ENCODE assay signal across 17 mouse cellular contexts in the genomic region with DNA sequence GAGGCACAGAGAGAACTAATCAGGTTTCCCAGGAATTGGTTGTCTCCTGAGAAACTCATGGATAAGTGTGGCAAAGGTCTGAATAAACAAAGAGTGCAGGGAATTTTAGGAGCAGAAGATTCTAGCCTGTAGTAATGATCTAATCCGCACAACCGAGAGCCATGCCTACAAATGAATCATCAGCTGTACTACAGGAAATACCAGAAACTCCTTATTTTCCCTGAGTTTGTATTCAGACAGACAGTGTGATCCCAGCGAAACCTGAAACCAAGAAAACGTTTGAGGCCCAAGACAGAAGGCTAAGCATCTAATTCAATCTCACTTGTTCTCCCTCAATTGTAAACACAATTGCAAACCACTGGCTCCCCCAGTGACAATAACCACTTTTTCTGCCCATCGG. TPM values are rescaled to one million over a fixed set of nuclear protein-coding genes. Genes with fewer than 3 reads are reported as not detected.
DNase-seq lines count a peak whose midpoint lies in the region; ATAC-seq and TF ChIP-seq lines count a peak whose summit lies in the region.
"Had no signal": no experiment of that assay in that cellular context is flagged by ENCODE, and none has a peak within 500 bp of the region (broad histone marks: within the 10 kb centered on the region; RNA-seq: fewer than 3 reads in every experiment).

No protein-coding gene starts in this region.

- no peaks in the 10 kb centered on the region for H3K79me2 ChIP-seq in myocyte (ENCODE audit: control insufficient read depth, insufficient read depth)

- H3K4me1 ChIP-seq in intestine, embryonic 14.5 days (replicated peaks; ENCODE audit: control insufficient read depth, insufficient read depth, low read length): peaks cover 10% of the 10 kb centered on the region
- 0 out of 2 replicates have a peak, but pooled peaks cover 7% of the 10 kb centered on the region for H3K4me1 ChIP-seq in intestine, embryonic 15.5 days (replicated peaks)
- peaks cover 11% of the 10 kb centered on the region; the same call in 1 of the 2 replicates for H3K4me1 ChIP-seq in embryonic facial prominence, embryonic 14.5 days (ENCODE audit: control insufficient read depth, insufficient read depth, low read length)
- H3K4me1 ChIP-seq: forebrain, embryonic 13.5 days had no signal

- CTCF ChIA-PET in Patski (lab: Charles Lee): interaction anchor here (2.1 kb wide), 1 partner anchor 13 kb away, joined by 7 read pairs; no protein-coding TSS in a partner anchor

- no peaks in the 10 kb centered on the region for H3K27me3 ChIP-seq in intestine, embryonic 14.5 days (replicated peaks; ENCODE audit: control insufficient read depth, insufficient read depth, low read length)
- no peaks in the 10 kb centered on the region for H3K27me3 ChIP-seq in intestine, embryonic 15.5 days (replicated peaks)
- no peaks in the 10 kb centered on the region for H3K27me3 ChIP-seq in Patski
- H3K27me3 ChIP-seq in embryonic facial prominence, embryonic 14.5 days (replicated peaks; ENCODE audit: control insufficient read depth, insufficient read depth, low read length): no peaks in the 10 kb centered on the region
- H3K27me3 ChIP-seq in myocyte (ENCODE audit: control insufficient read depth, insufficient read depth, insufficient read length): no peaks in the 10 kb centered on the region
- H3K27me3 ChIP-seq: forebrain, embryonic 13.5 days; limb, embryonic 13.5 days had no signal

- DNase-seq in intestine, embryonic 14.5 days (ENCODE audit: low spot score): no peak
- DNase-seq in Patski (ENCODE audit: low read depth, low spot score): no peak
- DNase-seq in embryonic facial prominence, embryonic 14.5 days (ENCODE audit: low spot score): peak; percentile 66
- no peak for DNase-seq in yolk sac, embryonic 10.5 days (ENCODE audit: low spot score)
- no peak for DNase-seq in kidney, postnatal 36 days
- DNase-seq in spleen, adult 18-20 months: no peak
- DNase-seq: cerebellum, adult 2 months; cerebellum, postnatal 36 days; gastrocnemius, postnatal 25 days; kidney, adult 8-10 months; midbrain, embryonic 14.5 days; thymus, adult 2 months had no signal

- in situ Hi-C loops in Patski (cut with MboI; ENCODE audit: low pct_unique_long_range_greater_than_20kb): loop anchor here (25.0 kb wide), 1 partner anchor 514 kb away; no protein-coding TSS in a partner anchor

- H3K4me3 ChIP-seq in intestine, embryonic 14.5 days (ENCODE audit: low read depth, low read length): no peak overlapping the region
- H3K4me3 ChIP-seq in intestine, embryonic 15.5 days (replicated peaks): no peak overlapping the region
- H3K4me3 ChIP-seq in embryonic facial prominence, embryonic 14.5 days (ENCODE audit: low read depth, low read length): no peak overlapping the region
- H3K4me3 ChIP-seq in myocyte: no peak overlapping the region
- H3K4me3 ChIP-seq: forebrain, embryonic 13.5 days; limb, embryonic 13.5 days had no signal

- H3K9me3 ChIP-seq in intestine, embryonic 14.5 days (ENCODE audit: control insufficient read depth, low read length): no peaks in the 10 kb centered on the region
- H3K9me3 ChIP-seq in intestine, embryonic 15.5 days: no peaks in the 10 kb centered on the region
- 0 out of 2 replicates have a peak, but pooled peaks cover 6% of the 10 kb centered on the region for H3K9me3 ChIP-seq in embryonic facial prominence, embryonic 14.5 days (ENCODE audit: control insufficient read depth, low read length)
- H3K9me3 ChIP-seq: forebrain, embryonic 13.5 days; limb, embryonic 13.5 days had no signal

- no peaks in the 10 kb centered on the region for H3K36me3 ChIP-seq in intestine, embryonic 14.5 days (ENCODE audit: control insufficient read depth, insufficient read depth, low read length)
- H3K36me3 ChIP-seq in intestine, embryonic 15.5 days: no peaks in the 10 kb centered on the region
- no peaks in the 10 kb centered on the region for H3K36me3 ChIP-seq in embryonic facial prominence, embryonic 14.5 days (ENCODE audit: control insufficient read depth, insufficient read depth, low read length)
- no peaks in the 10 kb centered on the region for H3K36me3 ChIP-seq in myocyte (ENCODE audit: control insufficient read depth, insufficient read depth)
- H3K36me3 ChIP-seq: limb, embryonic 13.5 days had no signal

- POLR2A ChIA-PET in Patski (lab: Charles Lee): no interaction called here

- no peak overlapping the region for H3ac ChIP-seq in myocyte (ENCODE audit: control insufficient read depth, insufficient read length)

- no peak for TF ChIP-seq CTCF in Patski (IDR thresholded peaks at IDR 0.05)

- H3K9ac ChIP-seq in intestine, embryonic 14.5 days (ENCODE audit: low read length): no peak overlapping the region
- no peak overlapping the region for H3K9ac ChIP-seq in intestine, embryonic 15.5 days
- H3K9ac ChIP-seq in embryonic facial prominence, embryonic 14.5 days (ENCODE audit: low read depth, low read length): no peak overlapping the region
- H3K9ac ChIP-seq: forebrain, embryonic 13.5 days; limb, embryonic 13.5 days had no signal

- no peak for ATAC-seq in intestine, embryonic 14.5 days (replicated peaks; ENCODE audit: low FRiP score, low TSS enrichment, low read depth)
- no peak for ATAC-seq in intestine, embryonic 15.5 days
- ATAC-seq in Patski: peak; percentile 80
- peak; percentile 67; the same call in 1 of the 2 replicates for ATAC-seq in embryonic facial prominence, embryonic 14.5 days (ENCODE audit: low read depth)
- ATAC-seq: forebrain, embryonic 13.5 days; hindbrain, postnatal 0 days had no signal

- 32% methylated on average over 5 of the region's 5 CpGs for WGBS in intestine, embryonic 14.5 days
- 36% methylated on average over 5 of the region's 5 CpGs for WGBS in intestine, embryonic 15.5 days
- WGBS in embryonic facial prominence, embryonic 14.5 days: 24% methylated on average over 5 of the region's 5 CpGs

- no peak overlapping the region for H3K4me2 ChIP-seq in intestine, embryonic 14.5 days (ENCODE audit: low read length)
- no peak overlapping the region for H3K4me2 ChIP-seq in intestine, embryonic 15.5 days (replicated peaks)
- H3K4me2 ChIP-seq in embryonic facial prominence, embryonic 14.5 days (ENCODE audit: low read depth, low read length): no peak overlapping the region
- H3K4me2 ChIP-seq in myocyte (ENCODE audit: low read depth): peak overlapping the region; percentile 5
- H3K4me2 ChIP-seq: forebrain, embryonic 13.5 days; limb, embryonic 13.5 days had no signal

- TF ChIP-seq POLR2A in myocyte (IDR thresholded peaks at IDR 0.05; ENCODE audit: insufficient read length, low read depth): no peak

- H3K27ac ChIP-seq in intestine, embryonic 14.5 days (ENCODE audit: low read depth): peak overlapping the region; percentile 6; the same call in 1 of the 2 replicates
- H3K27ac ChIP-seq in intestine, embryonic 15.5 days: no peak overlapping the region
- peak overlapping the region; percentile 56; the same call in 1 of the 2 replicates for H3K27ac ChIP-seq in embryonic facial prominence, embryonic 14.5 days (replicated peaks; ENCODE audit: low read depth, low read length)
- H3K27ac ChIP-seq: forebrain, embryonic 13.5 days; hindbrain, postnatal 0 days; limb, embryonic 13.5 days had no signal

TF ChIP-seq in myocyte, 11 proteins besides CTCF, POLR2A, EP300 and RAD21:
- TF ChIP-seq POLR2AphosphoS2 (IDR thresholded peaks at IDR 0.05; ENCODE audit: insufficient read length, low read depth): no peak
- no peak for TF ChIP-seq TCF3 (IDR thresholded peaks at IDR 0.05; ENCODE audit: insufficient read length, low read depth)
- no peak for TF ChIP-seq TCF12 (IDR thresholded peaks at IDR 0.05; ENCODE audit: insufficient read depth, poor library complexity, severe bottlenecking)
- no peak for TF ChIP-seq MYOD1 (IDR thresholded peaks at IDR 0.05; ENCODE audit: control insufficient read depth in 1 of 3, insufficient read length in 2 of 3, low read depth in 2 of 3)
- TF ChIP-seq MYOG (IDR thresholded peaks at IDR 0.05; ENCODE audit: control insufficient read depth in 1 of 3, insufficient read depth in 1 of 3, insufficient read length in 2 of 3, low read depth in 2 of 3): no peak
- TF ChIP-seq SRF (IDR thresholded peaks at IDR 0.05; ENCODE audit: control insufficient read depth, insufficient read length, low read depth): no peak
- TF ChIP-seq CEBPB (IDR thresholded peaks at IDR 0.05; ENCODE audit: insufficient read depth, poor library complexity, severe bottlenecking): no peak
- no peak for TF ChIP-seq USF1 (IDR thresholded peaks at IDR 0.05; ENCODE audit: low read depth)
- no peak for TF ChIP-seq E2F4 (IDR thresholded peaks at IDR 0.05; ENCODE audit: insufficient read depth)
- TF ChIP-seq REST (IDR thresholded peaks at IDR 0.05; ENCODE audit: insufficient read depth, insufficient read length): no peak
- no peak for TF ChIP-seq MAX (IDR thresholded peaks at IDR 0.05; ENCODE audit: low read depth)

RNA-seq across cellular contexts. Expression of a gene that starts 46.1 kb away (rescaled TPM):
- 4.3 and 4.8 TPM in 2 replicates for polyA plus RNA-seq in intestine, embryonic 14.5 days (2014; fragmentation: Nextera tagmentation; extraction: Ambion mirVana)
- polyA plus RNA-seq in intestine, embryonic 15.5 days (2015; fragmentation: Nextera tagmentation; extraction: Ambion mirVana): 4.9 and 5.0 TPM in 2 replicates
- polyA plus RNA-seq in Patski (2021): 0.12 TPM
- polyA plus RNA-seq in embryonic facial prominence, embryonic 14.5 days (2014; fragmentation: Nextera tagmentation; extraction: Ambion mirVana): 5.1 and 5.3 TPM in 2 replicates
- not detected for polyA plus RNA-seq in myocyte (2012; fragmentation: generic; extraction: Trizol)

Comparison
In these comparisons a context has a peak if more than half of its experiments do, and no peak if none do; other contexts are left out.
1. ATAC-seq: peak in Patski (single experiment) and embryonic facial prominence, embryonic 14.5 days (single experiment); none in intestine, embryonic 14.5 days (single experiment) and intestine, embryonic 15.5 days (single experiment).